Mouse (Mus musculus) cortical plate, adult 2 months (tissue): ENCODE results near the gene Fam104a.

Experiments
- CTCF ChIP-seq: fragments of 200-500 bp; IDR thresholded peaks from 2 replicates; pipeline ENCODE4 v1.5.1; 2011; ENCODE audit warnings: mild to moderate bottlenecking, control low read depth, low read length; ENCODE audit not compliant: insufficient read depth; ENCODE audit errors: extremely low read depth
- POLR2A ChIP-seq: fragments of 200-500 bp; IDR thresholded peaks from 2 replicates; pipeline ENCODE4 v1.6.1; 2011; ENCODE audit warnings: mild to moderate bottlenecking, low read length, control low read depth; ENCODE audit not compliant: insufficient read depth; ENCODE audit errors: extremely low read depth

GRCm38 (mm10) chr11:113709731-113710256, 25.8 kb upstream of the Fam104a start, which contains the start of gene Cpsf4l:
- TF ChIP-seq POLR2A, result no peak
- no peak for TF ChIP-seq CTCF
